Mouse (Mus musculus): Measurements from ENCODE around the gene Strn. TPM values are rescaled to one million over a fixed set of nuclear protein-coding genes. Genes with fewer than 3 reads are reported as not detected.

Gene Strn
- polyA plus RNA-seq, 1 experiment from 2014 or later: 21.3 TPM

- CTCF ChIA-PET: no interaction called here
- in situ Hi-C loops (cut with MboI; ENCODE audit: low pct_unique_long_range_greater_than_20kb): no loop called here
- POLR2A ChIA-PET: no interaction called here
- ATAC-seq (no peak), DNase-seq (ENCODE audit: low read depth, low spot score) (no peak)
- TF ChIP-seq CTCF (IDR thresholded peaks at IDR 0.05): no peak
- H3K27me3 ChIP-seq: no peaks in the 10 kb centered on the region
These were observed 117.0 kb downstream of the Strn start for GRCm38 (mm10) chr17:78619981-78620380.

- in situ Hi-C loops (cut with MboI; ENCODE audit: low pct_unique_long_range_greater_than_20kb): no loop called here
- ChIA-PET POLR2A (no interaction called here), CTCF (no interaction called here)
- DNase-seq (ENCODE audit: low read depth, low spot score): no peak
- H3K27me3 ChIP-seq: no peaks in the 10 kb centered on the region
- TF ChIP-seq CTCF (IDR thresholded peaks at IDR 0.05): no peak
- ATAC-seq: no peak
These were observed 118.8 kb downstream of the Strn start for GRCm38 (mm10) chr17:78618164-78618693.

- ChIA-PET POLR2A (interaction anchor here (0.5 kb wide), 1 partner anchor 10 kb away, joined by 3 read pairs; no protein-coding TSS in a partner anchor), CTCF (interaction anchor here (1.2 kb wide), 1 partner anchor 10 kb away, joined by 3 read pairs; no protein-coding TSS in a partner anchor)
- no peak for TF ChIP-seq CTCF (IDR thresholded peaks at IDR 0.05)
- in situ Hi-C loops (cut with MboI; ENCODE audit: low pct_unique_long_range_greater_than_20kb): no loop called here
- H3K27me3 ChIP-seq: no peaks in the 10 kb centered on the region
- ATAC-seq (no peak), DNase-seq (ENCODE audit: low read depth, low spot score) (no peak)
These were observed 121.9 kb downstream of the Strn start for GRCm38 (mm10) chr17:78615096-78615495.

GRCm38 (mm10) chr17:78614481-78614880 is 122.5 kb downstream of the Strn start:
- H3K27me3 ChIP-seq: no peaks in the 10 kb centered on the region
- ATAC-seq: no peak
- CTCF ChIA-PET: interaction anchor here (0.7 to 1.0 kb wide), 2 partner anchors 10 to 24 kb away, joined by 3 read pairs; no protein-coding TSS in a partner anchor
- in situ Hi-C loops (cut with MboI; ENCODE audit: low pct_unique_long_range_greater_than_20kb): no loop called here
- TF ChIP-seq CTCF (IDR thresholded peaks at IDR 0.05): no peak
- POLR2A ChIA-PET: interaction anchor here (0.7 kb wide), 1 partner anchor 21 kb away, joined by 3 read pairs; no protein-coding TSS in a partner anchor
- DNase-seq (ENCODE audit: low read depth, low spot score): no peak

GRCm38 (mm10) chr17:78611117-78611516 is 125.9 kb downstream of the Strn start:
- POLR2A ChIA-PET: no interaction called here
- peak; percentile 64 for TF ChIP-seq CTCF (IDR thresholded peaks at IDR 0.05)
- DNase-seq (ENCODE audit: low read depth, low spot score) (no peak), ATAC-seq (no peak)
- in situ Hi-C loops (cut with MboI; ENCODE audit: low pct_unique_long_range_greater_than_20kb): no loop called here
- CTCF ChIA-PET: interaction anchor here (1.3 kb wide), 1 partner anchor 13 kb away, joined by 3 read pairs; no protein-coding TSS in a partner anchor
- H3K27me3 ChIP-seq: no peaks in the 10 kb centered on the region

- CTCF ChIA-PET: interaction anchor here (0.8 kb wide), 1 partner anchor 15 kb away, joined by 3 read pairs; no protein-coding TSS in a partner anchor
- POLR2A ChIA-PET: no interaction called here
- ATAC-seq: no peak
- H3K27me3 ChIP-seq: no peaks in the 10 kb centered on the region
- in situ Hi-C loops (cut with MboI; ENCODE audit: low pct_unique_long_range_greater_than_20kb): no loop called here
- DNase-seq (ENCODE audit: low read depth, low spot score): no peak
- no peak for TF ChIP-seq CTCF (IDR thresholded peaks at IDR 0.05)
These were observed 127.7 kb downstream of the Strn start for GRCm38 (mm10) chr17:78609191-78609855.

- TF ChIP-seq CTCF (IDR thresholded peaks at IDR 0.05): no peak
- in situ Hi-C loops (cut with MboI; ENCODE audit: low pct_unique_long_range_greater_than_20kb): no loop called here
- ChIA-PET CTCF (interaction anchor here (0.8 kb wide), 1 partner anchor 15 kb away, joined by 3 read pairs; no protein-coding TSS in a partner anchor), POLR2A (no interaction called here)
- DNase-seq (ENCODE audit: low read depth, low spot score) (no peak), ATAC-seq (no peak)
- H3K27me3 ChIP-seq: no peaks in the 10 kb centered on the region
These were observed 128.3 kb downstream of the Strn start for GRCm38 (mm10) chr17:78608716-78609115.

GRCm38 (mm10) chr17:78608135-78608670 is 128.8 kb downstream of the Strn start:
- in situ Hi-C loops (cut with MboI; ENCODE audit: low pct_unique_long_range_greater_than_20kb): no loop called here
- ATAC-seq (no peak), DNase-seq (ENCODE audit: low read depth, low spot score) (no peak)
- no peaks in the 10 kb centered on the region for H3K27me3 ChIP-seq
- no peak for TF ChIP-seq CTCF (IDR thresholded peaks at IDR 0.05)
- ChIA-PET CTCF (interaction anchor here (0.8 kb wide), 1 partner anchor 14 kb away, joined by 3 read pairs; no protein-coding TSS in a partner anchor), POLR2A (no interaction called here)

GRCm38 (mm10) chr17:78604431-78604830 is 132.6 kb downstream of the Strn start:
- ATAC-seq: peak; percentile 63
- ChIA-PET POLR2A (no interaction called here), CTCF (interaction anchor here (0.8 to 2.5 kb wide), 5 partner anchors 9 to 407 kb away, joined by 3 to 16 read pairs (median 3); no protein-coding TSS in a partner anchor)
- peak; percentile 94 for TF ChIP-seq CTCF (IDR thresholded peaks at IDR 0.05)
- no peak for DNase-seq (ENCODE audit: low read depth, low spot score)
- H3K27me3 ChIP-seq: no peaks in the 10 kb centered on the region
- in situ Hi-C loops (cut with MboI; ENCODE audit: low pct_unique_long_range_greater_than_20kb): no loop called here

GRCm38 (mm10) chr17:78603872-78604271 is 133.1 kb downstream of the Strn start:
- in situ Hi-C loops (cut with MboI; ENCODE audit: low pct_unique_long_range_greater_than_20kb): no loop called here
- DNase-seq (ENCODE audit: low read depth, low spot score): no peak
- no peaks in the 10 kb centered on the region for H3K27me3 ChIP-seq
- ChIA-PET CTCF (interaction anchor here (0.8 to 2.5 kb wide), 4 partner anchors 10 to 406 kb away, joined by 3 to 16 read pairs (median 4); no protein-coding TSS in a partner anchor), POLR2A (no interaction called here)
- ATAC-seq: no peak
- peak; percentile 77 for TF ChIP-seq CTCF (IDR thresholded peaks at IDR 0.05)

- ATAC-seq (no peak), DNase-seq (ENCODE audit: low read depth, low spot score) (no peak)
- ChIA-PET POLR2A (no interaction called here), CTCF (interaction anchor here (1.1 kb wide), 1 partner anchor 13 kb away, joined by 4 read pairs; no protein-coding TSS in a partner anchor)
- TF ChIP-seq CTCF (IDR thresholded peaks at IDR 0.05): no peak
- H3K27me3 ChIP-seq: no peaks in the 10 kb centered on the region
- in situ Hi-C loops (cut with MboI; ENCODE audit: low pct_unique_long_range_greater_than_20kb): no loop called here
These were observed 134.7 kb downstream of the Strn start for GRCm38 (mm10) chr17:78602316-78602715.

All from Patski (cell line).